Mouse (Mus musculus): ENCODE measurements around the gene Hectd4. TPM values are rescaled to one million over a fixed set of nuclear protein-coding genes. Genes with fewer than 3 reads are reported as not detected.

Gene Hectd4
- total and polyA plus RNA-seq, 3 experiments: 2.1 to 7.8 (median 6.0) TPM

GRCm38 (mm10) chr5:121264593-121264992, 44.6 kb downstream of the Hectd4 start:
- dilution Hi-C loops (cut with MboI; ENCODE audit: extremely low pct_ligation_motif_present, extremely low pct_unique_long_range_greater_than_20kb, low sequenced_read_pairs) (no loop called here), in situ Hi-C loops (cut with MboI; ENCODE audit: low pct_ligation_motif_present, low pct_unique_long_range_greater_than_20kb, low sequenced_read_pairs) (no loop called here)
- Histone ChIP-seq H3K27me3 (replicated peaks) (no peaks in the 10 kb centered on the region), H3K79me2 (replicated peaks; ENCODE audit: control insufficient read depth, extremely low read depth, insufficient read depth, poor library complexity, severe bottlenecking) (no peaks in the 10 kb centered on the region), H3K27ac (ENCODE audit: insufficient read depth, low read depth) (no peak overlapping the region), H3K9me3 (replicated peaks; ENCODE audit: low read length) (no peaks in the 10 kb centered on the region), H3K4me3 (replicated peaks in 1 of 3; ENCODE audit: low read depth in 2 of 3, low read length in 2 of 3, poor library complexity in 1 of 3) (no peak overlapping the region), H3K4me2 (ENCODE audit: insufficient read depth, low read depth, poor library complexity, severe bottlenecking) (no peak overlapping the region), H3K9ac (ENCODE audit: insufficient read depth, low read depth) (no peak overlapping the region), H3K36me3 (replicated peaks in 1 of 2; ENCODE audit: control insufficient read depth in 1 of 2, insufficient read depth in 1 of 2, low read length in 1 of 2) (peaks cover 17 to 71% of the 10 kb centered on the region in 2 experiments), H3K4me1 (ENCODE audit: control insufficient read depth in 1 of 2, insufficient read depth in 2 of 2) (peaks cover 0 to 14% of the 10 kb centered on the region in 2 experiments; a peak in 2 of 4 replicates)
- no peak for DNase-seq (ENCODE audit: extremely low read depth)
- TF ChIP-seq ZKSCAN1 (IDR thresholded peaks at IDR 0.05; ENCODE audit: borderline replicate concordance, low read depth, low read length) (no peak), SMC3 (IDR thresholded peaks at IDR 0.05; ENCODE audit: low read depth, low read length) (no peak), MAZ (IDR thresholded peaks at IDR 0.05; ENCODE audit: low read depth, low read length) (no peak), HCFC1 (IDR thresholded peaks at IDR 0.05; ENCODE audit: low read depth, low read length) (no peak), ZMIZ1 (IDR thresholded peaks at IDR 0.05; ENCODE audit: low read depth, low read length) (no peak), ETS1 (conservative IDR thresholded peaks at IDR 0.05; ENCODE audit: low read depth, low read length) (no peak), KAT2A (IDR thresholded peaks at IDR 0.05; ENCODE audit: insufficient replicate concordance, low read length) (no peak), RAD21 (IDR thresholded peaks at IDR 0.05; ENCODE audit: low read depth, low read length) (no peak), ZNF384 (IDR thresholded peaks at IDR 0.05; ENCODE audit: low read depth, low read length) (no peak), NELFE (IDR thresholded peaks at IDR 0.05; ENCODE audit: low read depth, low read length) (no peak), MEF2A (IDR thresholded peaks at IDR 0.05; ENCODE audit: borderline replicate concordance, low read depth, low read length) (no peak), USF1 (IDR thresholded peaks at IDR 0.05; ENCODE audit: low read depth, low read length) (no peak), UBTF (IDR thresholded peaks at IDR 0.05; ENCODE audit: low read depth, low read length) (no peak), GABPA (IDR thresholded peaks at IDR 0.05; ENCODE audit: insufficient replicate concordance, low read depth, low read length) (no peak), JUN (IDR thresholded peaks at IDR 0.05; ENCODE audit: insufficient read depth, low read depth, low read length) (no peak), MAFK (IDR thresholded peaks at IDR 0.05; ENCODE audit: insufficient replicate concordance, low read length) (no peak)

- H3K4me3 ChIP-seq (replicated peaks in 1 of 3; ENCODE audit: low read depth in 2 of 3, low read length in 2 of 3, poor library complexity in 1 of 3): no peak overlapping the region
- H3K79me2 ChIP-seq (replicated peaks; ENCODE audit: control insufficient read depth, extremely low read depth, insufficient read depth, poor library complexity, severe bottlenecking): no peaks in the 10 kb centered on the region
- in situ Hi-C loops (cut with MboI; ENCODE audit: low pct_ligation_motif_present, low pct_unique_long_range_greater_than_20kb, low sequenced_read_pairs): loop anchor here (5.0 kb wide), 1 partner anchor 40 kb away; no protein-coding TSS in a partner anchor
- no peak overlapping the region for H3K9ac ChIP-seq (ENCODE audit: insufficient read depth, low read depth)
- DNase-seq (ENCODE audit: extremely low read depth): peak; percentile 67
- H3K4me2 ChIP-seq (ENCODE audit: insufficient read depth, low read depth, poor library complexity, severe bottlenecking): no peak overlapping the region
- H3K4me1 ChIP-seq (ENCODE audit: control insufficient read depth in 1 of 2, insufficient read depth in 2 of 2): peaks cover 0 to 21% of the 10 kb centered on the region in 2 experiments; a peak in 2 of 4 replicates
- no peak overlapping the region for H3K27ac ChIP-seq (ENCODE audit: insufficient read depth, low read depth)
- H3K9me3 ChIP-seq (replicated peaks; ENCODE audit: low read length): no peaks in the 10 kb centered on the region
- dilution Hi-C loops (cut with MboI; ENCODE audit: extremely low pct_ligation_motif_present, extremely low pct_unique_long_range_greater_than_20kb, low sequenced_read_pairs): no loop called here
- no peak for TF ChIP-seq SIN3A (IDR thresholded peaks at IDR 0.05; ENCODE audit: low read length)
- TF ChIP-seq ZKSCAN1 (IDR thresholded peaks at IDR 0.05; ENCODE audit: borderline replicate concordance, low read depth, low read length): no peak
- no peak for TF ChIP-seq E2F4 (IDR thresholded peaks at IDR 0.05; ENCODE audit: insufficient replicate concordance, low read depth, low read length)
- peak; percentile 16; the same call in 1 of the 2 replicates for TF ChIP-seq ZC3H11A (IDR thresholded peaks at IDR 0.05; ENCODE audit: low read depth, low read length)
- no peak for TF ChIP-seq JUN (IDR thresholded peaks at IDR 0.05; ENCODE audit: insufficient read depth, low read depth, low read length)
- TF ChIP-seq ETS1 (conservative IDR thresholded peaks at IDR 0.05; ENCODE audit: low read depth, low read length): no peak
- TF ChIP-seq BHLHE40 (IDR thresholded peaks at IDR 0.05; ENCODE audit: low read depth, low read length): no peak
- no peak for TF ChIP-seq NELFE (IDR thresholded peaks at IDR 0.05; ENCODE audit: low read depth, low read length)
- peak; percentile 88 for TF ChIP-seq SMC3 (IDR thresholded peaks at IDR 0.05; ENCODE audit: low read depth, low read length)
- peak; percentile 82 for TF ChIP-seq RAD21 (IDR thresholded peaks at IDR 0.05; ENCODE audit: low read depth, low read length)
- TF ChIP-seq TBP (conservative IDR thresholded peaks at IDR 0.05; ENCODE audit: low read depth, low read length): no peak
- TF ChIP-seq CTCF (conservative IDR thresholded peaks at IDR 0.05 in 1 of 2, IDR thresholded peaks at IDR 0.05 in 1 of 2; ENCODE audit: low read depth in 2 of 2, low read length in 2 of 2): peak; percentile 26 to 84; a peak in 2 of 4 replicates
- TF ChIP-seq NRF1 (IDR thresholded peaks at IDR 0.05; ENCODE audit: low read depth, low read length): no peak
- H3K36me3 ChIP-seq (replicated peaks in 1 of 2; ENCODE audit: control insufficient read depth in 1 of 2, insufficient read depth in 1 of 2, low read length in 1 of 2): peaks cover 15 to 69% of the 10 kb centered on the region in 2 experiments
- H3K27me3 ChIP-seq (replicated peaks): no peaks in the 10 kb centered on the region
Observed at GRCm38 (mm10) chr5:121266741-121267382, 46.8 kb downstream of the Hectd4 start.
